Mouse (Mus musculus): ENCODE data around the gene Ptgr1.

Gene Ptgr1

GRCm38 (mm10) chr4:58986540-58987190, at the start of gene Ptgr1:
Gene Ptgr1, minus strand, starts transcription at chr4:58987119.
- DNase-seq (ENCODE audit: low spot score), result peak; percentile 90

- DNase-seq (ENCODE audit: low spot score), result no peak
Observed at GRCm38 (mm10) chr4:59035786-59036350, 48.9 kb upstream of the Ptgr1 start.

GRCm38 (mm10) chr4:59034918-59035785, 48.2 kb upstream of the Ptgr1 start, which contains the start of gene Gng10:
Gene Gng10, plus strand, starts transcription at chr4:59035088.
- peak; percentile 64 for DNase-seq (ENCODE audit: low spot score)

GRCm38 (mm10) chr4:59034325-59034917, 47.5 kb upstream of the Ptgr1 start:
- DNase-seq (ENCODE audit: low spot score), result no peak

- DNase-seq (ENCODE audit: low spot score), result no peak
Observed at GRCm38 (mm10) chr4:59016922-59017321, 30.0 kb upstream of the Ptgr1 start.

- DNase-seq (ENCODE audit: low spot score), result no peak
Observed at GRCm38 (mm10) chr4:59015181-59015580, 28.3 kb upstream of the Ptgr1 start.

- DNase-seq (ENCODE audit: low spot score), result no peak
Observed at GRCm38 (mm10) chr4:59011446-59011845, 24.5 kb upstream of the Ptgr1 start.

- DNase-seq (ENCODE audit: low spot score), result no peak
Observed at GRCm38 (mm10) chr4:59009696-59010095, 22.8 kb upstream of the Ptgr1 start.

- DNase-seq (ENCODE audit: low spot score), result no peak
Observed at GRCm38 (mm10) chr4:59009186-59009585, 22.3 kb upstream of the Ptgr1 start.

- no peak for DNase-seq (ENCODE audit: low spot score)
Observed at GRCm38 (mm10) chr4:59007974-59008373, 21.1 kb upstream of the Ptgr1 start.

- DNase-seq (ENCODE audit: low spot score), result no peak
Observed at GRCm38 (mm10) chr4:59007016-59007415, 20.1 kb upstream of the Ptgr1 start.

- DNase-seq (ENCODE audit: low spot score), result no peak
Observed at GRCm38 (mm10) chr4:59006211-59006610, 19.3 kb upstream of the Ptgr1 start.

- no peak for DNase-seq (ENCODE audit: low spot score)
Observed at GRCm38 (mm10) chr4:59003806-59004200, 16.9 kb upstream of the Ptgr1 start.

GRCm38 (mm10) chr4:59002948-59003805, 16.3 kb upstream of the Ptgr1 start, which contains the start of gene Gm20503:
Gene Gm20503, plus strand, starts transcription at chr4:59003210.
- peak; percentile 92 for DNase-seq (ENCODE audit: low spot score)

- DNase-seq (ENCODE audit: low spot score), result peak; percentile 35
Observed at GRCm38 (mm10) chr4:59000614-59001013, 13.7 kb upstream of the Ptgr1 start.

- peak; percentile 81 for DNase-seq (ENCODE audit: low spot score)
Observed at GRCm38 (mm10) chr4:58999686-59000085, 12.8 kb upstream of the Ptgr1 start.

GRCm38 (mm10) chr4:58998688-58999087, 11.8 kb upstream of the Ptgr1 start:
- DNase-seq (ENCODE audit: low spot score), result no peak

GRCm38 (mm10) chr4:58997081-58997480, 10.2 kb upstream of the Ptgr1 start:
- peak; percentile 44 for DNase-seq (ENCODE audit: low spot score)

- DNase-seq (ENCODE audit: low spot score), result no peak
Observed at GRCm38 (mm10) chr4:58995251-58995693, 8.4 kb upstream of the Ptgr1 start.

GRCm38 (mm10) chr4:58994762-58995161, 7.8 kb upstream of the Ptgr1 start, which contains the start of gene Dnajc25:
Gene Dnajc25, plus strand, starts transcription at chr4:58995062.
- no peak for DNase-seq (ENCODE audit: low spot score)

- DNase-seq (ENCODE audit: low spot score), result no peak
Observed at GRCm38 (mm10) chr4:58992195-58992594, 5.3 kb upstream of the Ptgr1 start.
